Mouse (Mus musculus) thymus, adult 2 months (tissue): ENCODE measurements around the gene Wasl. TPM values are rescaled to one million over a fixed set of nuclear protein-coding genes. Genes with fewer than 3 reads are reported as not detected.

Experiments used
- DNase-seq: peaks from one replicate; pipeline ENCODE4 v3.0.0; 2021
- H3K27ac ChIP-seq: fragments of 200-500 bp; 2 replicates; pipeline ENCODE4 v1.5.1; 2012; ENCODE audit warnings: low read length, control low read depth; ENCODE audit not compliant: control insufficient read depth, insufficient read depth
- H3K27me3 ChIP-seq: fragments of 200-500 bp; 2 replicates; pipeline ENCODE4 v1.6.1; 2012; ENCODE audit warnings: mild to moderate bottlenecking, low read length, moderate library complexity, mixed read lengths; ENCODE audit not compliant: control insufficient read depth, insufficient read depth
- H3K36me3 ChIP-seq: fragments of 200-500 bp; 2 replicates; pipeline ENCODE4 v1.6.1; 2012; ENCODE audit warnings: mild to moderate bottlenecking, low read length, moderate library complexity; ENCODE audit not compliant: control insufficient read depth, insufficient read depth
- H3K4me1 ChIP-seq: fragments of 200-500 bp; replicated peaks from 2 replicates; pipeline ENCODE4 v1.6.1; 2012; ENCODE audit warnings: low read length; ENCODE audit not compliant: control insufficient read depth, insufficient read depth
- H3K4me3 ChIP-seq: fragments of 200-500 bp; 2 replicates; pipeline ENCODE4 v1.5.1; 2012; ENCODE audit warnings: mild to moderate bottlenecking, low read length, control low read depth, moderate library complexity; ENCODE audit not compliant: control insufficient read depth, insufficient read depth
- CTCF ChIP-seq: fragments of 200-500 bp; IDR thresholded peaks from 2 replicates; pipeline ENCODE4 v1.5.1; 2012; ENCODE audit warnings: mild to moderate bottlenecking, control low read depth, low read length, moderate library complexity, borderline replicate concordance; ENCODE audit not compliant: control insufficient read depth, poor library complexity, insufficient read depth; ENCODE audit errors: extremely low read depth
- POLR2A ChIP-seq: fragments of 200-500 bp; IDR thresholded peaks from 2 replicates; pipeline ENCODE4 v1.6.1; 2012; ENCODE audit warnings: mild to moderate bottlenecking, low read length, control low read depth, moderate library complexity; ENCODE audit not compliant: control insufficient read depth, poor library complexity, insufficient read depth; ENCODE audit errors: extremely low read depth
- WGBS: fragments of 180-500 bp; shearing (Covaris S2); methylation state at CpG from one replicate; pipeline ENCODE4 v1.1.7; 2018; 5-methylcytosine and 5-hydroxymethylcytosine counted together
- polyA plus RNA-seq: library from polyadenylated mRNA; depleted of rRNA; stranded (reverse); fragments of >200 nt; gene quantifications from 2 replicates; pipeline ENCODE4 v1.2.3, GENCODE M21; 2012

The Wasl gene
- polyA plus RNA-seq, 1 experiment: 46.3 TPM

- Histone ChIP-seq H3K4me1 (no peaks in the 10 kb centered on the region), H3K36me3 (peaks cover 3% of the 10 kb centered on the region; the same call in 1 of the 2 replicates), H3K27ac (no peak overlapping the region), H3K27me3 (no peaks in the 10 kb centered on the region), H3K4me3 (no peak overlapping the region)
- TF ChIP-seq CTCF (no peak), POLR2A (no peak)
- no peak for DNase-seq
- 85% methylated on average over 15 of the region's 15 CpGs for WGBS
These were observed 57.3 kb downstream of the Wasl start for GRCm38 (mm10) chr6:24607531-24607930.

GRCm38 (mm10) chr6:24606512-24606911, 58.3 kb downstream of the Wasl start:
- Histone ChIP-seq H3K4me1 (no peaks in the 10 kb centered on the region), H3K4me3 (no peak overlapping the region), H3K36me3 (no peaks in the 10 kb centered on the region), H3K27ac (no peak overlapping the region), H3K27me3 (no peaks in the 10 kb centered on the region)
- WGBS: 83% methylated on average over 10 of the region's 10 CpGs
- no peak for TF ChIP-seq POLR2A
- no peak for TF ChIP-seq CTCF
- no peak for DNase-seq

DNA sequence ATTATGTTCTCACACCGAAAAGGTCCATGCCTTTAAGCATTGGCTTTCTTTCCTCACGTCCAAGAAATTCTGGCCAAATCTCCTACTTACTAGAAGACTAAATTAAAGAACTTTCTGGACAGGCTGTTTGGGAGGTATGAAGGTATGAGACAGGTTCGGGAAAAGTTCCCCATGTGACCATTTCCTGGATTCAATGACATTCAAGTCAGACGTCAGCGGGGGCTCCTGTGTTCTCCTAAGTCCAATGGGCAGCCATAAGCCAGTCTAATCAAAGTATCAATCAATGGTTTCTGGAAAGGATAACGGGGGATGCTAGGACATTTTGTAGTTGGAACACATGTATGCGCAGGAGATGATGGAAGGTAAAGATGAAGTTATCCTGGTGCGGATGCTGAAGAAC, 59.2 kb downstream of the Wasl start:
- no peak for DNase-seq
- H3K27ac ChIP-seq: no peak overlapping the region
- no peaks in the 10 kb centered on the region for H3K27me3 ChIP-seq
- H3K4me3 ChIP-seq: no peak overlapping the region
- 93% methylated on average over 8 of the region's 8 CpGs for WGBS
- no peaks in the 10 kb centered on the region for H3K36me3 ChIP-seq
- H3K4me1 ChIP-seq: no peaks in the 10 kb centered on the region
- TF ChIP-seq POLR2A (no peak), CTCF (no peak)

DNA sequence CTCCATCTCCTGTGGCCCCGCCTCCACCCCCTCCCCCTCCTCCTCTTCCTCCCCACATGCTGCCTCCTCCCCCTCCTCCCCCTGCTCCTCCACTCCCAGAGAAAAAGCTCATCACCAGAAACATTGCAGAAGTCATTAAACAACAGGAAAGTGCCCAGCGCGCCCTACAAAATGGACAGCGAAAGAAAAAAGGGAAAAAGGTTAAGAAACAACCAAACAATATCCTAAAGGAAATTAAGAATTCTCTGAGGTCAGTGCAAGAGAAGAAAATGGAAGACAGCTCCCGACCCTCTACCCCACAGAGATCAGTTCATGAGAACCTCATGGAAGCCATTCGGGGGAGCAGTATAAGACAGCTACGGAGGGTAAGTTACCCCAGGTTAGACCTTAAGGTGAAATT, 60.5 kb downstream of the Wasl start:
- WGBS: 88% methylated on average over 7 of the region's 7 CpGs
- TF ChIP-seq CTCF: no peak

GRCm38 (mm10) chr6:24602993-24603392, 61.8 kb downstream of the Wasl start:
- DNase-seq: no peak
- WGBS: 94% methylated on average over 5 of the region's 5 CpGs
- no peak for TF ChIP-seq CTCF
- TF ChIP-seq POLR2A: no peak
- H3K36me3 ChIP-seq: no peaks in the 10 kb centered on the region
- H3K27ac ChIP-seq: no peak overlapping the region
- H3K4me1 ChIP-seq: no peaks in the 10 kb centered on the region
- no peaks in the 10 kb centered on the region for H3K27me3 ChIP-seq
- H3K4me3 ChIP-seq: no peak overlapping the region

More for the DNA sequence above, 60.5 kb downstream of the Wasl start:
- no peak overlapping the region for H3K27ac ChIP-seq
- H3K36me3 ChIP-seq: no peaks in the 10 kb centered on the region
- no peaks in the 10 kb centered on the region for H3K4me1 ChIP-seq
- DNase-seq: no peak
- H3K4me3 ChIP-seq: no peak overlapping the region
- H3K27me3 ChIP-seq: no peaks in the 10 kb centered on the region

DNA sequence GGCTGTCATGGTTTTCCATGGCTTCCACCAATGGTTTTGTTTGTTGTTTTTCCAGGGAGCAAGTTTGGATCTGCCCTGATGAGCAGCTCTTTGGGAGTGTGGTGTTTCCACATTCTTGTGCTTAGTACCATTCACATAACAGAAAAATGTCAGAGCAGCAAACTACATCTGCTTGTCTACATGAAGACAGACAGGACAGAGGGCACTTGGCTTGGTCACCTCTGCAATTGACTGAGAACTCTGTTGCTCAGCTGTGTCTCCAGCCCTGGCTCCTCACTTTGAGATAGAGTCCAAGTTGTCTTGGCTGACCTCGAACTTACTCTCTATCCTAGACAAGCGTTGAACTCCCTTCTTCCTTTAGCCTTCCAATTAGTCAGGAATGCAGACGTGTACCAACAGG, 62.5 kb downstream of the Wasl start:
- no peaks in the 10 kb centered on the region for H3K4me1 ChIP-seq
- no peak for DNase-seq
- TF ChIP-seq CTCF (no peak), POLR2A (no peak)
- H3K27ac ChIP-seq: no peak overlapping the region
- H3K36me3 ChIP-seq: no peaks in the 10 kb centered on the region
- no peak overlapping the region for H3K4me3 ChIP-seq
- H3K27me3 ChIP-seq: no peaks in the 10 kb centered on the region
- 93% methylated on average over 3 of the region's 3 CpGs for WGBS

- TF ChIP-seq POLR2A (no peak), CTCF (no peak)
- H3K27me3 ChIP-seq: no peaks in the 10 kb centered on the region
- no peaks in the 10 kb centered on the region for H3K36me3 ChIP-seq
- no peak overlapping the region for H3K4me3 ChIP-seq
- no peak for DNase-seq
- 79% methylated on average over 1 of the region's 1 CpGs for WGBS
- no peaks in the 10 kb centered on the region for H3K4me1 ChIP-seq
- H3K27ac ChIP-seq: no peak overlapping the region
These were observed 63.1 kb downstream of the Wasl start for GRCm38 (mm10) chr6:24601668-24602067.

GRCm38 (mm10) chr6:24600726-24601125, 64.1 kb downstream of the Wasl start:
- TF ChIP-seq POLR2A (no peak), CTCF (no peak)
- Histone ChIP-seq H3K4me3 (no peak overlapping the region), H3K36me3 (no peaks in the 10 kb centered on the region), H3K27ac (no peak overlapping the region), H3K4me1 (no peaks in the 10 kb centered on the region), H3K27me3 (no peaks in the 10 kb centered on the region)
- no peak for DNase-seq
- WGBS: 83% methylated on average over 4 of the region's 4 CpGs
